Mouse (Mus musculus) ES-Bruce4 (cell line): ENCODE results near the gene Xpo5.

ENCODE experiments used
- CTCF ChIP-seq: IDR thresholded peaks from one replicate; pipeline ENCODE4 v1.8.1; 2011; ENCODE audit warnings: low read depth, low read length
- EP300 ChIP-seq: IDR thresholded peaks from 2 replicates; pipeline ENCODE4 v1.6.1; 2011; ENCODE audit warnings: low read depth, low read length; ENCODE audit not compliant: insufficient read depth
- POLR2A ChIP-seq: IDR thresholded peaks from one replicate; pipeline ENCODE4 v1.8.1; 2011; ENCODE audit warnings: low read length; ENCODE audit not compliant: insufficient read depth

GRCm38 (mm10) chr17:46201151-46201550, 1.4 kb upstream of the Xpo5 start:
- TF ChIP-seq CTCF = no peak
- no peak for TF ChIP-seq POLR2A
- no peak for TF ChIP-seq EP300
